Mouse (Mus musculus): ENCODE results near the gene Myo6. TPM values are rescaled to one million over a fixed set of nuclear protein-coding genes. Genes with fewer than 3 reads are reported as not detected.
"Not testable (repeated sequence)": the region's sequence is repeated elsewhere in the genome, so short reads cannot be mapped to it uniquely, and the experiment has no call there.

Myo6 gene
- total RNA-seq, 4 experiments from 2014 or later = 27.8 to 51.3 (median 42.8) TPM

GRCm38 (mm10) chr9:80303518-80303917, 138.7 kb downstream of the Myo6 start:
- no peak for DNase-seq

DNA sequence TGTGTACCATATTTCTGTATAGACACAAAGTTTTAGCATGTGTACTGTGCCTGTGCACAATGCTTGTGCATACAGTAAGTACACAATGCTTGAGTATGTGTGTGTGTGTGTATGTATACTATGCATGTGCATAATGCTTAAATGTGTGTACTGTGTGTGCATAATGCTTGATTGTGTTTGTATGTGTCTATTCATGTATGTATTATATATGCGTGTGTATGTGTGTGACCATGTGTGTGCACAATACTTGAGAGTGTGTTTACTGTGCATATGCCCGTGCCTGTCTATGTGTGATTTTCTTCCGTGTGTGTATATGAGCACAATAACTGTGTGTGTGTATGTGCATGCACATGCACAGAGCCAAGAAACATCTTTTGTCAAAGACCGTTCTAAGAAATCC, 141.6 kb downstream of the Myo6 start:
- no peak for DNase-seq

GRCm38 (mm10) chr9:80306853-80307252, 142.0 kb downstream of the Myo6 start:
- DNase-seq = no peak

- no peak for DNase-seq
These were observed 142.8 kb downstream of the Myo6 start for GRCm38 (mm10) chr9:80307629-80308028.

GRCm38 (mm10) chr9:80313610-80314009, 148.8 kb downstream of the Myo6 start:
- no peak for DNase-seq

DNA sequence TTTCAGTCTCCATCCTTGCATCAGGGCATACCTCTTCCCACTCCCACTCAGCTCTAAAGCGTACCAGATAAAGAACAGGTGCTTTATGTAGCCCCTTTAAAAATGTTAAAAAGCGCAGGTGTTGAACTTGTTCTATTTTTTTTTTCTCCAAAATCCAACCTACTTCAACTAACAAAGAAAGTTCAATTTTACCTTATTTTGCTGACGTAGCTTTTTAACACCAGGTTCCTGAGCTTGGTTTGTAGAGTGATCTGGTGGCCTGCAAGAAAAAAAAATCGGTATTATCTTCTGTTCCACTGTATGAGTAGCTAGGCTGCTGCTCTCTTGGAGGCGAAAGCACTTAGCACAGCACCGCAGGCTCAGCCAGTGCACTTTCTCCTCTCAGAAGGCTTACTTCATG, 151.1 kb downstream of the Myo6 start:
- no peak for DNase-seq

DNA sequence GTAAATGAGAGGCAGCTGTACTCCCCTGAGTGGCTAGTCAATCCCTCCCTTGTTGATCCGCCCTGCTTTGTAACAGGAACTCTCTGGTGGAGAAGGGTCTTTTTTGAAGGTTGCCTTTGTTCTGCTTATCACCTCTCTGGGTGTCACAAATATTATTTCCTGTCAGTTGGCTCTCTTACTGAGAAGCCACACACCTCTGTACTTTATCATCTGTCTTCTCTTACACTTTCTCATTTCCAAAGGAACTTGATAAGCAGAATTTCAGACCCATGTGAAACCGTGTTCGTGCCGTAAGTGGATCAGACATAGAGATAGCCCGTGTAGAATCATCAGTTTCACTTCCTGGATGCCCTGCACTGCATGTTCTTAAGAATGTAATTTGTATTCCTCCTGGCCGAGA, 153.2 kb downstream of the Myo6 start:
- no peak for DNase-seq

GRCm38 (mm10) chr9:80321051-80321887, 156.4 kb downstream of the Myo6 start:
- not testable (repeated sequence) for DNase-seq

GRCm38 (mm10) chr9:80332153-80332552, 167.3 kb downstream of the Myo6 start:
- no peak for DNase-seq

GRCm38 (mm10) chr9:80333466-80333865, 168.6 kb downstream of the Myo6 start:
- no peak for DNase-seq

- DNase-seq = no peak
These were observed 169.3 kb downstream of the Myo6 start for GRCm38 (mm10) chr9:80333998-80334605.

- DNase-seq = no peak
These were observed 171.0 kb downstream of the Myo6 start for GRCm38 (mm10) chr9:80335660-80336357.

GRCm38 (mm10) chr9:80338026-80338425, 173.2 kb downstream of the Myo6 start:
- DNase-seq = no peak

GRCm38 (mm10) chr9:80340927-80341326, 176.1 kb downstream of the Myo6 start:
- no peak for DNase-seq

DNA sequence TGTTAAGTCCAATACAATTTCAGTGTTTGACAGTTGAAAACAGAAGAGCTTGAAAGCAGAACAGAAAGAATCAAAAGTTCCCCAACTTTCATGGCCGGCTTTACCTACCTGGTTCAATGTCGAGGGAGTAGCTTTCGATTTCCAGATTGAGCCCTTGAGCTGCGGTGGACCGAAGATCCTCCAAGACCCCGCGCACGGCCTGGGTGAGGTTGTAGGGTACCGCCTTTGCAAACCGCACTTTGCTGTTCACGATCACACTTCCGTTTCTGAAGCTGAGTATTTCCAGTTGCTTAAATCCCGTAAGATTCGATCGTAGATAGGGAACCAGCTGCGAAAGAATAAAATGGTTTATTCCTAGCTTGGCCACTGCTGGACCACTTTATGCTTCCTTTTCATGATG, 176.9 kb downstream of the Myo6 start:
- no peak for DNase-seq

DNA sequence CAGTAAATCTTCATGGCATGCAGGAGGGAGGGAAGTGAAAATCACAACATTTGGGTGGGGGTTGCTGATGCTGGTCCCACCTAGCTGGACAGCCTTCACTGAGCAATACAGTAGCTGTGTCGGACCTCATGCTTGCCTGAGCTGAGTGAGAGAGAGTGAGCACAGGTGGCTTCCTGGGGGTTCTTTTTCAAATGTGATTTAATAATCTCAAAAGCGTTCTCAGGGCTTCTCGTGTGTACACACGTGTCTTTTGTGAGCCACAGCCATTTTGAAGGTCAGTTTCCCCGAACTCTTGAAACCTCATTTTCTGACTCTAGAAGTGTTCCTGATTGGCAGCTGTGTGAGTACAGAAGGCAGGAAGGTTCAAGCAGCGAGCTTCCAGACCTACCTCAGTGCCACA, 177.7 kb downstream of the Myo6 start:
- DNase-seq = no peak

GRCm38 (mm10) chr9:80344451-80345000, 179.7 kb downstream of the Myo6 start:
- DNase-seq = no peak

DNA sequence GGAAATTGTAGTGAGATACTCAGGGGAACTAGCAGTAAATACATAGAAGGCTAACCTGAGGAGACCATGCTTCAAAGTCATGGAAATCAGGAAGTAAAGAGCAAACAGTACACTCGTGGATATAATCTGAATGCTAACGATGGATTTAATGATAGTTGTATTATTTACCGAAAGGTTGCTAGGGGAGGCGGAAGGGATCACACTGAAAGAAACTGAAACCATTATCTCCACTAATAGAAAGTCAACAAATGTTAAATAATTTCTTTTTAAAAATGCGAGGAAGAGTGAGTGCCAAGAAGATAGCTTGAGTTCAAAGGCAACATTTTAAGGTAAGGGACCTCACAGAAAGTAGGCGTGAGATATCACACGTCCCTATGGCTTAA, 186.5 kb downstream of the Myo6 start:
- DNase-seq = no peak

GRCm38 (mm10) chr9:80351678-80352331, 187.0 kb downstream of the Myo6 start:
- DNase-seq = no peak

- DNase-seq = no peak
These were observed 195.2 kb downstream of the Myo6 start for GRCm38 (mm10) chr9:80360063-80360462.

Measured in adrenal gland, adult 8-10 months (tissue).